Mouse (Mus musculus): ENCODE data around the gene Hddc3. TPM values are rescaled to one million over a fixed set of nuclear protein-coding genes. Genes with fewer than 3 reads are reported as not detected.

Gene Hddc3
- polyA plus RNA-seq, 1 experiment: 7.2 TPM

- no peak overlapping the region for H3K4me3 ChIP-seq (ENCODE audit: low read depth, low read length)
- 0 out of 2 replicates have a peak, but pooled peaks cover 1% of the 10 kb centered on the region for H3K36me3 ChIP-seq (ENCODE audit: control insufficient read depth, insufficient read depth, low read length)
- 51% methylated on average over 13 of the region's 13 CpGs for WGBS
- H3K27ac ChIP-seq (ENCODE audit: insufficient read depth, low read depth, low read length): no peak overlapping the region
- no peaks in the 10 kb centered on the region for H3K27me3 ChIP-seq (ENCODE audit: control insufficient read depth, insufficient read depth, low read length)
- H3K4me1 ChIP-seq (ENCODE audit: control insufficient read depth, insufficient read depth, insufficient read length, low read length): peaks cover 3% of the 10 kb centered on the region; the same call in 1 of the 2 replicates
- TF ChIP-seq POLR2A (IDR thresholded peaks at IDR 0.05; ENCODE audit: low read depth, low read length) (no peak), CTCF (IDR thresholded peaks at IDR 0.05; ENCODE audit: extremely low read depth, insufficient read length, insufficient replicate concordance, low read depth, low read length) (peak; percentile 61; the same call in 1 of the 2 replicates)
Observed at GRCm38 (mm10) chr7:80379531-80379930, 36.6 kb downstream of the Hddc3 start.

- H3K36me3 ChIP-seq (ENCODE audit: control insufficient read depth, insufficient read depth, low read length): 0 out of 2 replicates have a peak, but pooled peaks cover 1% of the 10 kb centered on the region
- WGBS: 78% methylated on average over 11 of the region's 11 CpGs
- no peak overlapping the region for H3K4me3 ChIP-seq (ENCODE audit: low read depth, low read length)
- H3K4me1 ChIP-seq (ENCODE audit: control insufficient read depth, insufficient read depth, insufficient read length, low read length): peaks cover 9% of the 10 kb centered on the region; the same call in 1 of the 2 replicates
- H3K27ac ChIP-seq (ENCODE audit: insufficient read depth, low read depth, low read length): no peak overlapping the region
- H3K27me3 ChIP-seq (ENCODE audit: control insufficient read depth, insufficient read depth, low read length): no peaks in the 10 kb centered on the region
- no peak for TF ChIP-seq CTCF (IDR thresholded peaks at IDR 0.05; ENCODE audit: extremely low read depth, insufficient read length, insufficient replicate concordance, low read depth, low read length)
- no peak for TF ChIP-seq POLR2A (IDR thresholded peaks at IDR 0.05; ENCODE audit: low read depth, low read length)
Observed at GRCm38 (mm10) chr7:80382919-80383318, 40.0 kb downstream of the Hddc3 start.

GRCm38 (mm10) chr7:80386235-80386930 is 43.5 kb downstream of the Hddc3 start:
- WGBS: 31% methylated on average over 18 of the region's 18 CpGs
- peak overlapping the region; percentile 66 for H3K4me3 ChIP-seq (ENCODE audit: low read depth, low read length)
- H3K27me3 ChIP-seq (ENCODE audit: control insufficient read depth, insufficient read depth, low read length): no peaks in the 10 kb centered on the region
- peaks cover 15% of the 10 kb centered on the region for H3K36me3 ChIP-seq (ENCODE audit: control insufficient read depth, insufficient read depth, low read length)
- peaks cover 10% of the 10 kb centered on the region; the same call in 1 of the 2 replicates for H3K4me1 ChIP-seq (ENCODE audit: control insufficient read depth, insufficient read depth, insufficient read length, low read length)
- TF ChIP-seq CTCF (IDR thresholded peaks at IDR 0.05; ENCODE audit: extremely low read depth, insufficient read length, insufficient replicate concordance, low read depth, low read length): peak; percentile 96
- no peak for TF ChIP-seq POLR2A (IDR thresholded peaks at IDR 0.05; ENCODE audit: low read depth, low read length)
- H3K27ac ChIP-seq (ENCODE audit: insufficient read depth, low read depth, low read length): peak overlapping the region; percentile 65

- Histone ChIP-seq H3K27ac (ENCODE audit: insufficient read depth, low read depth, low read length) (peak overlapping the region; percentile 65), H3K4me1 (ENCODE audit: control insufficient read depth, insufficient read depth, insufficient read length, low read length) (peaks cover 10% of the 10 kb centered on the region; the same call in 1 of the 2 replicates), H3K36me3 (ENCODE audit: control insufficient read depth, insufficient read depth, low read length) (peaks cover 23% of the 10 kb centered on the region), H3K4me3 (ENCODE audit: low read depth, low read length) (peak overlapping the region; percentile 66), H3K27me3 (ENCODE audit: control insufficient read depth, insufficient read depth, low read length) (no peaks in the 10 kb centered on the region)
- 45% methylated on average over 17 of the region's 17 CpGs for WGBS
- TF ChIP-seq POLR2A (IDR thresholded peaks at IDR 0.05; ENCODE audit: low read depth, low read length) (no peak), CTCF (IDR thresholded peaks at IDR 0.05; ENCODE audit: extremely low read depth, insufficient read length, insufficient replicate concordance, low read depth, low read length) (no peak)
Observed at GRCm38 (mm10) chr7:80387033-80387632, 44.2 kb downstream of the Hddc3 start.

GRCm38 (mm10) chr7:80387633-80388543 is 45.0 kb downstream of the Hddc3 start, which contains the start of gene Fes:
Gene Fes (minus strand): TSS chr7:80387946.
- Histone ChIP-seq H3K4me3 (ENCODE audit: low read depth, low read length) (peak within 1 kb of the TSS; percentile 66), H3K36me3 (ENCODE audit: control insufficient read depth, insufficient read depth, low read length) (peaks cover 30% of the 10 kb centered on the region), H3K27me3 (ENCODE audit: control insufficient read depth, insufficient read depth, low read length) (no peaks in the 10 kb centered on the region), H3K4me1 (ENCODE audit: control insufficient read depth, insufficient read depth, insufficient read length, low read length) (peaks cover 10% of the 10 kb centered on the region; the same call in 1 of the 2 replicates), H3K27ac (ENCODE audit: insufficient read depth, low read depth, low read length) (peak within 1 kb of the TSS; percentile 65)
- no peak for TF ChIP-seq POLR2A (IDR thresholded peaks at IDR 0.05; ENCODE audit: low read depth, low read length)
- no peak for TF ChIP-seq CTCF (IDR thresholded peaks at IDR 0.05; ENCODE audit: extremely low read depth, insufficient read length, insufficient replicate concordance, low read depth, low read length)
- WGBS: 24% methylated on average over 33 of the region's 33 CpGs

GRCm38 (mm10) chr7:80392119-80392518 is 49.2 kb downstream of the Hddc3 start:
- TF ChIP-seq CTCF (IDR thresholded peaks at IDR 0.05; ENCODE audit: extremely low read depth, insufficient read length, insufficient replicate concordance, low read depth, low read length) (no peak), POLR2A (IDR thresholded peaks at IDR 0.05; ENCODE audit: low read depth, low read length) (no peak)
- WGBS: 89% methylated on average over 15 of the region's 15 CpGs
- Histone ChIP-seq H3K27ac (ENCODE audit: insufficient read depth, low read depth, low read length) (no peak overlapping the region), H3K27me3 (ENCODE audit: control insufficient read depth, insufficient read depth, low read length) (no peaks in the 10 kb centered on the region), H3K36me3 (ENCODE audit: control insufficient read depth, insufficient read depth, low read length) (peaks cover 60% of the 10 kb centered on the region), H3K4me1 (ENCODE audit: control insufficient read depth, insufficient read depth, insufficient read length, low read length) (peaks cover 7% of the 10 kb centered on the region; the same call in 1 of the 2 replicates), H3K4me3 (ENCODE audit: low read depth, low read length) (no peak overlapping the region)

All from small intestine, adult 2 months (tissue).